Mouse (Mus musculus) retina, embryonic 14.5 days (tissue): ENCODE measurements around the gene Olfr1396.

Experiments
- DNase-seq: peaks from one replicate; pipeline ENCODE4 v3.0.0-alpha.2; 2015; ENCODE audit warnings: low spot score

The Olfr1396 gene

GRCm38 (mm10) chr11:49114774-49115173, at the start of gene Olfr1396:
Gene Olfr1396, minus strand, starts transcription at chr11:49114874.
- DNase-seq, result no peak

GRCm38 (mm10) chr11:49156821-49157814, 42.4 kb upstream of the Olfr1396 start:
- DNase-seq, result no peak

GRCm38 (mm10) chr11:49154077-49154476, 39.4 kb upstream of the Olfr1396 start, which contains the start of gene Olfr1394:
Gene Olfr1394, plus strand, starts transcription at chr11:49154377.
- no peak for DNase-seq

GRCm38 (mm10) chr11:49141974-49142373, 27.3 kb upstream of the Olfr1396 start, which contains the start of gene Olfr1395:
Gene Olfr1395, plus strand, starts transcription at chr11:49142274.
- DNase-seq, result no peak

GRCm38 (mm10) chr11:49124169-49124568, 9.5 kb upstream of the Olfr1396 start:
- DNase-seq, result no peak

- no peak for DNase-seq
Measured at GRCm38 (mm10) chr11:49119635-49120034, 5.0 kb upstream of the Olfr1396 start.

GRCm38 (mm10) chr11:49114158-49114557, 516 bp downstream of the Olfr1396 start:
- no peak for DNase-seq

- no peak for DNase-seq
Measured at GRCm38 (mm10) chr11:49112624-49113219, 2.0 kb downstream of the Olfr1396 start.

- no peak for DNase-seq
Measured at GRCm38 (mm10) chr11:49111000-49111399, 3.7 kb downstream of the Olfr1396 start.

GRCm38 (mm10) chr11:49108833-49109232, 5.8 kb downstream of the Olfr1396 start:
- peak; percentile 54 for DNase-seq

- no peak for DNase-seq
Measured at GRCm38 (mm10) chr11:49107650-49108537, 6.8 kb downstream of the Olfr1396 start.

- DNase-seq, result no peak
Measured at GRCm38 (mm10) chr11:49105752-49106151, 8.9 kb downstream of the Olfr1396 start.

GRCm38 (mm10) chr11:49103047-49103693, 11.5 kb downstream of the Olfr1396 start:
- peak; percentile 87 for DNase-seq

GRCm38 (mm10) chr11:49101500-49101899, 13.2 kb downstream of the Olfr1396 start:
- no peak for DNase-seq

GRCm38 (mm10) chr11:49100409-49100808, 14.3 kb downstream of the Olfr1396 start:
- DNase-seq, result no peak

GRCm38 (mm10) chr11:49095367-49095766, 19.3 kb downstream of the Olfr1396 start:
- DNase-seq, result peak; percentile 44

- no peak for DNase-seq
Measured at GRCm38 (mm10) chr11:49093861-49094660, 20.6 kb downstream of the Olfr1396 start.

GRCm38 (mm10) chr11:49092786-49093185, 21.9 kb downstream of the Olfr1396 start:
- no peak for DNase-seq

GRCm38 (mm10) chr11:49092053-49092586, 22.6 kb downstream of the Olfr1396 start:
- DNase-seq, result no peak

- no peak for DNase-seq
Measured at GRCm38 (mm10) chr11:49091171-49091570, 23.5 kb downstream of the Olfr1396 start.
